Mouse (Mus musculus) cerebellum, adult 11 months (tissue): ENCODE data around the gene Hsd17b11.
A peak's percentile ranks its signal among the peaks of the same experiment; 100 is the strongest.
"Not testable (repeated sequence)": the region's sequence is repeated elsewhere in the genome, so short reads cannot be mapped to it uniquely, and the experiment has no call there.

Experiments used
- DNase-seq: peaks from one replicate; pipeline ENCODE4 v3.0.0; 2022

Hsd17b11 gene

DNA sequence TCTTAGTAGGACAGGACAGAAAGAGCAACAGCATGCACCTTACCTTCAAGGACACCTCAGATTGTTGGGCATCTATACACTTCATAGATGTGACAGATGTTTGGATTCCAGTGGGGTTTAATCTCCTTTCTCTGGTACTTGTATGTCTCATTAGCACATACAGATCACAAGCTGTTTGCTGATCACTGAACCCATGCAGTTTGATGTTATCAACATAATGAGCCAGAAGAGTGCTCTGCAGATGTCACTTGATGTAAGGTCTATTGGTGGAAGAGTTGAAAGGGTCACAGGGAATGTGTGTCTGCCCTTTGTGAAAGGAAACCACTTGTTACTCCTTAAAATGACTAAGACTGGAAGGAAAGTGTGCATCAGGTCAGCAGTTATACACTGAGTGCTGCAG, 13.3 kb upstream of the Hsd17b11 start:
- no peak for DNase-seq

DNA sequence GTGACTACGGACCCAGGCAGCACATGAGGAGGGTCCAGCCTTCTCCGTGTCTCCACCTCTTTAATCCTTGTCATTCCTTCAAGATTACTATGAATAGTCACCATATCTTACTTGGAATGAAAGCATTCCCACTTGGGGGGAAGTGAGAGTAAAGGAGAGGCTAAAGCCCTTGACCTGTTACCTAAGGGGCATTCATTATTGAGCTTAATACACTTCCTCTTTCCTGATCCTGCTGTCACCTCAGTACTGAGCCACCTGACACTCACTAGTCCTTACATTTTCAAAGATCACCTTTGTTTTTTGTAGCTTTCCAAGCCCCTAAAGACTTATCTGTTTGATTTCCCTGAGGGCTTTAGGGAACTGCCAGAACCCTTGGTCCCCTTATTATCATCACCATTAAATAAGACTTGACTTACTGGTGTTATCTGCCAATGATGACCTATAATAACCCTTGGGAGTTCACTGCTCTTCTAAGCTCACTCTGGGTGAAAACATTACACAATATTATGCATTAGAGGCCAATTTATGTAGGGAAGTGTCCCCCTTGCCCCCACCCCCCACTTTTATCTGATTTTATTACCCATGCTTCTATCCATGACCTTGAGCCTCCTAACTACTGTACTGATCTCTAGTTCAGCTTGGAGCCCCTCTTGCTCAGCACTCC, 10.8 kb upstream of the Hsd17b11 start:
- DNase-seq = no peak

- no peak for DNase-seq
Measured at GRCm38 (mm10) chr5:104025245-104025854, 3.6 kb upstream of the Hsd17b11 start.

- DNase-seq = no peak
Measured at GRCm38 (mm10) chr5:104024762-104025161, 3.0 kb upstream of the Hsd17b11 start.

GRCm38 (mm10) chr5:104024193-104024592, 2.5 kb upstream of the Hsd17b11 start:
- DNase-seq = not testable (repeated sequence)

DNA sequence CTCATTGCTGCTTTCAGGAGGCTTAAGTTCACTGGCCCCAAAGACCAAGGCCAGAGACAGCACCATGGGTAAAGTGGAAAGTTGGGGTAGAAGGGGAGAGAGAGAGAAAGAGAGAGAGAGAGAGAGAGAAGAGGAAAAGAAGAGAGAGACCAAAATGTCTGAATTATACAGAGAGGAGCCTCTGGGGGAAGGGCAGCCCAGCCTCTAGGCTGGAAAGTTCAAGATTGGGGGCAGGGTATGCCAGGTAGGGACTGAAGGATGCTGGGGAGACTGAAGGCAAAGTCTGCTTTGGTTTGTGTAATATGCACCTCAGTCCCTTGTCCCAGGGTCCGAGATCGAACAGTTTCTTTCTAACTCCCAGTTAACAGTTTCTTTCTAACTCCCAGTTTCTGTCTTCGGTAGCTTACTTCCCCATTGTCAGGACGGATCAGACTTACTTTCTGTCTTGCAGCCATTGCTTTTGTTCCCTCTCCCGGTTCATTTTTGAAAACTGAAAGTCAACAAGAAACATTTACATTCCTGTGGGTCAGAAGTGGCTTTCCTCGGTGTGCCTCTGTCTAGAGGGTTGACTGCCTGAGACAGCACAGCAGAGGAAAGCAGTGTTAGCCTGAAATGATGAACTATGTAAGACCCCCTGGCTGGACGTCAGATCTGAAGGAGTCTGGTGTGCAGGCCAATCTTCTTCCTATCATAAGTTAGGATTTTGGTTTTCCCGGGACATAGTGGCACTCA, 1.7 kb upstream of the Hsd17b11 start:
- DNase-seq = no peak

DNA sequence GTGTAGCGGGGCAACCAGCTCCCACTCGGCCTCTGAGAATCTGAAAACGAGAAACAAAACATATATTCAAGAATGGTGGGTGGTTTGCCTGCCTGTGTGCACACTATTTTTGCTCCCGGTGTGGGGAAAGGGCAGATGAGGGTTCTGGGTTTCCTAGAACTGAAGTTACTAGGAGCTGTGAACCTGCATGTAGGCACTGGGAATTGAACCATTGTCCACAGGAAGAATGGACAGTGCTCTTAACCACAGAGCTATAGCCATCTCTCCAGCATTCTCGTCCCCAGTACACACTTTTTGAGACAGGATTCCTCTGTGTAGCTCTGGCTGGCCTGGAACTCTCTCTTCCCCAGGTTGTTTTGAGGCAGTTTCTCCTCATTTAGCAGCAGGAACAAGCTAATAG, 839 bp upstream of the Hsd17b11 start:
- DNase-seq = no peak

DNA sequence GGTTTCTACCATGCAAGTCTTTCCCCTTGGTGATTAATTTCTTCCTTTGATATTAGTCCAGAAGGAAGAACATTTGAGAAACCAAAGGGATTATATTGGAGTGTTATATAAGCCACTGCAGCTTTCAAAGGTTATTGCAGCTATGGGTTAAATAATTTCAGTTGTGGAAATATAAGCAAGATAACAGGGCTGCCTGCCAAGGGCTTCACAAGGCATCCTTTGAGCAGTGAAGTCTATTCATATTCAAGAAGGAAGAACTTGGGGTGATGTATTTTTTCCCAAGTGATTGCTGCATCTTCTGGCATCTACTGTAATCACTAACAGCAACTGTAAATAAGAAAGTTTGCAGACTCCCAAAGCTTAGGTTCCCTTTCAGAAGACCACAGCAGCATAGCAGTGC, 10.3 kb downstream of the Hsd17b11 start:
- no peak for DNase-seq

DNA sequence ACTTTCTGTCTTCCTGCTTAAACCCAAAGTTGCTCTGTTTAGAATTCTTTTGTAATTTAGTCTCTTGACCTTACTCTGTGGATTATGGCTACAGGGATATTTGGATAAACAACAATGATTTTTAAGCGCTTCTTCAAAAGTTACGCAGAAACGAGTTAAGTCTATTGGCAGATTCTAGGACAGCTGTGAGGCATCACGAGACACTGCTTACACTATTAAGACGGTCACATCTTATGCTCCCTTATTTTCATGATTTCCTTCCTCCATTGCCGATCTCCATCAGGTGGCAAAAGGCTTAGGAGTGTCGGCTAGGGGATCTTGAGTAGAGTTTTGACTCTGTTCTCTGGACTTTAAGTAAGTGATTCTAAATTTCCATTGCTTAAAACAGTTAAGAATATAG, 11.5 kb downstream of the Hsd17b11 start:
- no peak for DNase-seq

DNA sequence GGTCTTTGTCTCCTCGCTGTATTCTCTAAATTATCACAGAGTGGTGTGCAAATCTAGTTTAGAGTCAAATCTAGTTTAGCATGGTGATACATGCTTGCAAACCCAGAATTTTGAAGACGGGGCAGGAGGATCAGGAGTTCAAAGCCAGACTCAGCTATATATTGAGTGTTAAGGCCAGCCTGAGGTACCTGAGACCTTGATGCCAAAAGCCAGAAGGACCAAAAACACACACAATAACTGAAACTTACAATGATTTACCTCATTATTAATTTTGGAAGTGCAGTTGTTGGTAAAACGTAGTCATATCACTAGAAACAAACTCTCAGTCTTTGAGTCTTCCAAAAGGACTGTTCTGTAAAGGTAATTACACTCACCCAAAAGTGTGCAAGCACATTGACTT, 12.3 kb downstream of the Hsd17b11 start:
- no peak for DNase-seq

DNA sequence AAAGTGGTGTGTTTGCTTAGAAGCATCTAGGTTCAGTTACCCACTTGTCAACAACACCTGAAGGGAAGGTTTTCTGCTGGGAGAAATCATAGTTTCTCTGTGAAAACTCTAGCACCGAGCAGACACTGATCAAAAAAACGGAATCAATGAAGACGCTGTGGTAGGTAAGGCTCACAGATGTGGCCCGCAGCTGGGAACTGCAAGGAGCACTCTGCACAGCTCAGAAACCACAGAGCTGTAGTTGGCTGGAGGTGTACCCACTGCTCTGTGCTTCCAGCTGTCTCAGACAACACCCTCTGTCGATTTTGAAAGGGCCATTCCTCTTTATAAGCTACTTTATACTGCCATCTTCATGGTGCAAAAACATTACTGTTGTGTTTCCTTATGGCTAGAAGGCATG, 13.9 kb downstream of the Hsd17b11 start:
- no peak for DNase-seq

- DNase-seq = no peak
Measured at GRCm38 (mm10) chr5:104006811-104007210, 14.9 kb downstream of the Hsd17b11 start.

DNA sequence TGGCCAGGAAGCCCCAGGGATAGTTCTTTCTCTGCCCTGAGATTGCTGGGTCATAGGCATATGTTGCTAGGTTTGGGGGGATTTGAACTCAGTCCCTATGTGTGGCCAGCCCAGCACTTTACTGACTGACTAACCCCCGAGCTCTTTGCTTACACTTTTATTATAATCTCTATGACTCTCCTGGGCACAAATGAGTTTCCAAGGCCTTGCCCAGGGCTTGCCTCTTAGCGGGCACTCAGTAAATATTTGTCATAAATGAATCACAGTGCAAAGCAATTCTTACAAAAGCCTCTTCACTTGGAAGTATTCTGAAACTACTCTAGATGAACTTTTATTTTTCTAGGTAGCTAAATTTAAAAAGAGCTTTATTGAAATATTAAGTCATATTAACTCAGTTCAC, 17.8 kb downstream of the Hsd17b11 start:
- no peak for DNase-seq

DNA sequence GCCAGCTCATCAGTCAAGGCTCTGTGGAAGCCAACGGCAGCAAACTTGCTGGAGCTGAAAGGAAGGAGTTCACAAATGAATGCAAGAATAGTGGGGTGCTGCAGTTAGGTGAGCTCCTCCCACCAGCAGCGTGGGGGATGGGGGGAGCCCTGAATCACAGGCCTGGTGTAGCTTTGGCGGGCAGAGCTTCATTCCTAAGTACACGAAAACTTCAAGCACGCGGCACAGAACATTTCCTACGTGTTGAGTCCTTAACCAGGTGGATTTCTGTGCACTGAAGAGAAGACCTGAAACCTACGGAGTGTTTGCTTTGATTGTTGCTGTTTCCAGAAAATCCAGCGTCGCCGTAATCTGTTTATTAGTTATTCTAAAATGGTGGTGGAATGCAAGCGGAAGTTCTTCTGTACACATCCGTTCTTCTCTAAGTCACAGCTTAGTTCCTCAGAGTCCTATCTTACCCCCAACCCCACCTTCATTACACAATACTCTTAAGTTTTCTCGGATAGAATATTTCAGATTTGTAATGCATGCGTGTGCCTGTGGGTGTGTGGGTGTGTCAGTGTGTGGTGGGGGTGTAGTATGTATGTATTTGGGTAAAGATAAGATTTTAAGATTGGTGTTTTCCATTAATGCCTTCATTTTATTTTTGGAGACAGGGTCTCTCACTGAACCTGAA, 18.3 kb downstream of the Hsd17b11 start:
- DNase-seq = no peak

GRCm38 (mm10) chr5:104002549-104003255, 19.0 kb downstream of the Hsd17b11 start:
- no peak for DNase-seq

DNA sequence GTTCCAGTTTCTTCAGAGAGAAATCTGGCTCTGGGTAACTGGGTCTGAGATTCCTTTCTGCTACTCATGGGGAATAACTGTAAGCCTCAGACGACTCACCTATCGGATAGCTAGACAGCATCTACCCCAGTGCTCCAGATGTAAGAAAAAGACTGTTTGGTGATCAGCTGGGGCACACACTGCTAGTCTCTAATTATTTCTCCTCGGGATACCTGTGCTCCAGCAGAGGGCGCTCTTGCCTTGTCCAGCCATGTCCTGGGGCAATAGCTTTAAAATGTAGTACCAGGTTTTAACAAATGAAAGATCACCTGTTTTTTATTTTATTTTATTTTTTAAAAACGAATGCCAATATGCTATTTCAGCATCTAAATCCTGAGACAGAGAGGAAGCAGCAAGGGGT, 22.0 kb downstream of the Hsd17b11 start:
- DNase-seq = peak; percentile 73

DNA sequence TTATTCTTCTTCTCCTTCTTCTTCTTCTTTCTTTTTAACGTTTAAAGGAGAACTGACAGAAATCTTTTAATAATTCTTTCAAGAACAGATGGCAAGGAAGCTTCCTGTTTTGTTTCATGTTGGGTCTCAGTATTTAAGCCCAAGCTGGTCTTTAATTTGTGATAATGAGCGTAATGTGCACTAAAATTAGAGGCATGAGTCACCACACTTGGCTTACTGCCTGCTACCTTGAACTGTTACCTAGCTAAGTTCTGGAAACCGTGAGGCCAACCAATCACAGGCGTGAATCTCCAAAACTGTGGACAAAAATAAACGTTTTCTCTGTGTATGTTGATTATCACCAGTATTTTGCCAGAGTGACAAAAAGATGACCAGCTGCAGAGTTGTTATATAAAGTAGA, 23.0 kb downstream of the Hsd17b11 start:
- DNase-seq = peak; percentile 46

DNA sequence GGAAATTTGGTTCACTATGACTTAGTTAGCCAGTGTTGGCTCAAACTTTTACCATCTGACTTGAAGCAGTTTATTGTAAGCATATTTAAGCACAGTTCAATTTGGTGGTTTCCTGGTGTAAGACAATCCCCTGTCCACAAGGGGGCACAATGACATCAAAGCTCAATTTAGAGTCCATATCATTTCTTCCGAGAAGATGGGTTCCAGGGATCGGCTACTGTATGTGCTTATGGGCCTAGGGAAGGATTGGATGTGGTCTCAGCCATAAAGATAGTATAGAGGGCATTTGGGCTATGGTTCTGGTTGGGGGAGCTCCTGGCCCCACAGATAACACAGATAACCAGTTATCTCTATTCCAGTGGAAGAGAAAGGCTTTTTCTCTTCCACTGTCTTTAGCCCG, 26.5 kb downstream of the Hsd17b11 start:
- no peak for DNase-seq

DNA sequence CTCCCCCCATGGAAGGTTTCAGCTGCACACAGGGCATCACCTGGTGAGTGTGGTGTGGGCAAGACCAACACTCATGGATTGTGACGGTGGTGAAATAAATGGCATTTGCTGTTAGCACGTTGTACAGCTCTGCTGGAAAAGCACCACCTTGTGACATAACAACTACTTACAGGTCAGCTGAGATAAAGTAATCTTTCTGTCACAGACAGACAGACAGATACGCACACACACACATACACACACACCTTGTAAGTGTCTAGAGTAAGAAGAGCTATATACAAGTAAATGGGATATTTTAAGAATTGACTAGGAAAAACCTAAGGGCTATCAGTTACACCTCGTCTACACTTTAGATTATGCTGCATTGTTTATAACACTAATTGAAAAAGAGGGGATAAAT, 27.1 kb downstream of the Hsd17b11 start:
- no peak for DNase-seq

- DNase-seq = no peak
Measured at GRCm38 (mm10) chr5:103993601-103994000, 28.1 kb downstream of the Hsd17b11 start.

GRCm38 (mm10) chr5:103992831-103993230, 28.9 kb downstream of the Hsd17b11 start:
- DNase-seq = no peak

- no peak for DNase-seq
Measured at GRCm38 (mm10) chr5:103980705-103981560, 40.8 kb downstream of the Hsd17b11 start.
